Mouse (Mus musculus) right cerebral cortex, postnatal 4 days (tissue): ENCODE measurements around the gene Dtx3.

ENCODE experiments used
- DNase-seq: peaks from one replicate; pipeline ENCODE4 v3.0.0-alpha.2; 2022

Dtx3 gene

GRCm38 (mm10) chr10:127195328-127196129 is at the start of gene Dtx3:
TSS of gene Dtx3 (minus strand) at chr10:127195728.
- peak; percentile 61 for DNase-seq

DNA sequence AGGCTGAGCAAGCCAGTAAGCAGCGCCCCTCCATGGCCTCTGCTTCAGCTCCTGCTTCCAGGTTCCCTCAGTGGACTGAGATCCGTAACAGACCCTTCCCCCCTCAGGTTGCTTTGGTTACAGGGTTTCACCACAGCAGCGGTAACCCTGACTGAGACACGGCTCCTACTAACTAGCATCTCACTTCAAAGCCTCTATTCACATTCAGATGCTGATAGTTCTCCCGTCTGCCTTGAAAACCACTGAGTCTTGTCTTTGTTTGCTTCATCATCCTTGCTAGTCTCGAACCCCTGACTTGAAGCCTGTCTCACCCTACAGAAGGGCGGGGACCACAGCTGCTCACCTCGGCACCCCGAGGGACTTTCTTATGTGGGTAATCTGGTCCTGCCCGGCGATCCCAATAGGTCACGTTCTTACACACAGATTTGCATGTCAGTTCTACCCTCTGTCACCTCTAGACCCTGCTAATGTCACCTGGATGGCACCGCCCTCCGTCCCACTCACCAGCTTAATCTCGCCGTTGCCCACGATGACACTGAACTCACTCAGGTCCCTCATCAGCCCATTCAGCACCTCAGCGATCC is 42.8 kb upstream of the Dtx3 start:
- DNase-seq: no peak

DNA sequence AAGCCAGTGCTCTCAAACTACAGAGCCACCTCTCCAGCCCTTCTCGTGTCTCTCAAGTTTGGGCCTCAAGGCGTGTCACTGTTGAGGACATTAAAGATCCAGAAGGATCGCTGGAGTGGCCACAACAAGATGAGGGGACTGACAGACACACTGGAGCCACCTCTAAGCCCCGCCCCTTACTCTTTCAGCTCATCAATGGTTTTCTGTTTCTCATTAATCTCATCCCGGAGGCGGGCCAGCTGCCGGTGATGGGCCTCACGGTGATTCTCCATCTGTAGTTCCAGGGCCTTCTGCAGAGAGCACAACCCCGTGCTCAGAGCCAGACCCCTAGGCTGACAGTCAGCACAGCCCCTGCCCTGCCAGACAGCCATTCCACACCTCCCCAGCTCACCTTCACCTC is 41.0 kb upstream of the Dtx3 start:
- no peak for DNase-seq

DNA sequence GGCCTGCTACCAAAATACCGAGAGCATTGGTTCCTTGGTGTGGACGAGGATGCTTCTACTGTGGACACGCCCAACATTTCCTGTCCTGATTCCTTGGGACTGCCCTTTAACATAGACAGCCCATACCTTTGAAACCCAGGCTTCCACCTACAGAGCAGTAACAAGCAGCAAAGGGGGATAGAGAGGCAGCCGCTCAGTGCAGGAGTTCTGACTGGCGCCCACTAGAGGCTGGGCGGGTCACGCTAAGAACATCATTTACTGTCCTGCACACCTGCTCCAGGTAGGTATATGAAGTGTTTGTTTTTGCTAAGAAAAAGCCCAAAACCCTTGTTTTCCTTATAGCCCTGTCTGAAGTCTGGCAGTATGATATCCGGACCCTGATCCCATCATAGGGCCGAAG is 37.6 kb upstream of the Dtx3 start:
- DNase-seq: no peak

GRCm38 (mm10) chr10:127231741-127232140 is 36.2 kb upstream of the Dtx3 start:
- no peak for DNase-seq

- no peak for DNase-seq
These were observed 35.2 kb upstream of the Dtx3 start for GRCm38 (mm10) chr10:127230693-127231092.

GRCm38 (mm10) chr10:127228897-127229296 is 33.4 kb upstream of the Dtx3 start:
- DNase-seq: no peak

- DNase-seq: no peak
These were observed 31.6 kb upstream of the Dtx3 start for GRCm38 (mm10) chr10:127227163-127227562.

DNA sequence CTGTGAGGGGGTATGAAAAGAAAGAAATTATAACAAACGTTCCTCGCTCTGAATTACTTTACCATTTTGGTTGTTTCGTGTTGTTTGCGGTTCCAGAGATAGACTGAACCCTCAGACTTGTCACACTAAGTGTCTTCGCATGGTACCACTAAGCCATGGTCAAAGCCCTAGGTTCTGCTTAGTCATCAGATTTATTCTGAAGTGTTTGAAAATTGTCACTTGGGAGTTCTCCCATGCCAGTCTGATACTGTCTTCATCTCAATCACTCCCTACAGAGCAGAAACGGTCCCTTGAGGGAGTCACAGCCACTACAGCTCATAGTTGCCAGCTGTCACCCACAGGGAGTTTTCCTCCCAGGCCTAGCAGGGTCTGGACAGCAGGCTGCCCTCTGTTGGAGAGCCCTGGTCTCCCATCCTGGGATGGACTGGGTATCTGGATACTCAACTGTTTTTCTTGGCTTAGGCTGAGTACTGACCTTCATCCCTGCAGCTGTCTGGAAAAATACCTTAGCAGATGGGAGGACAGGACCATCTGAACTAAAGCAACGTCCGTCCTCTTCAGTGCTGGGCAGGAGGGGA is 30.9 kb upstream of the Dtx3 start:
- DNase-seq: no peak

DNA sequence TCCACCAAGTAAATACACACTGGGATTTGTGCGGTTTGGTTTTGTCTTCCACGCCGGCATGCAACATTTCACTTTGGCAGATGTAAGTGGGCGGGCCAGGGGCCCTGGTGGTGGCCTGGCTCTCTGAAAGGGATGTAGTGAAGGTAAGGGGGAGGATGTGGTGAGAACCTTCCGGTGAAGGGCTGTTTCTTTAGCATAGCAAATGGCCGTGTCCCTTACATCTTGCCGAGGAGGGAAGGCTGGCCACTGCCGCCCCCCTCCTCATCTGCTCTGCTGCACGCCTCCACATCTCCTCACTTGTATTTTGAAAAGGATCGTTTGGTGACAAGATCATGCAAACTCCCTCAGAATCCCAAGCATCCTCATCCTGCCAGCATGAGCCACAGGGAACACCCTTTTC is 30.2 kb upstream of the Dtx3 start:
- no peak for DNase-seq

- DNase-seq: no peak
These were observed 29.7 kb upstream of the Dtx3 start for GRCm38 (mm10) chr10:127225213-127225612.

- DNase-seq: no peak
These were observed 22.8 kb upstream of the Dtx3 start for GRCm38 (mm10) chr10:127218339-127218738.

DNA sequence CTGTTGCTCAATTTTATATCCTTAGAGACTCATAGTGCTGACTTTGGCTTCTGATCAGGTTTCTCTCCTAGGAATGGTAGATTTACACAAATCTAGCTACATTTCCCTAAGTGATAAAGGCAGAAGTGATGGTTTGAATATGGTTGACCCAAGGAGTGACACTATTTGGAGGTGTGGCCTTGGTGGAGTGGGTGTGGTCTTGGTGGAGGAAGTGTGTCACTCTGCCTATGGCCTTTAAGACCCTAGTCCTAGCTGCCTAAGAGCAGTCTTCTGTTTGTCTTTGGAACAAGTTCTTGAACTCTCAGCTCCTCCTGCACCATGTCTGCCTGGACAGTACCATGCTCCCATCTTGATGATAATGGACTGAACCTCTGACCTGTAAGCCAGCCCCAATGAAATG is 21.6 kb upstream of the Dtx3 start:
- DNase-seq: no peak

GRCm38 (mm10) chr10:127216456-127216855 is 20.9 kb upstream of the Dtx3 start:
- DNase-seq: no peak

GRCm38 (mm10) chr10:127214422-127214803 is 18.9 kb upstream of the Dtx3 start:
- no peak for DNase-seq

DNA sequence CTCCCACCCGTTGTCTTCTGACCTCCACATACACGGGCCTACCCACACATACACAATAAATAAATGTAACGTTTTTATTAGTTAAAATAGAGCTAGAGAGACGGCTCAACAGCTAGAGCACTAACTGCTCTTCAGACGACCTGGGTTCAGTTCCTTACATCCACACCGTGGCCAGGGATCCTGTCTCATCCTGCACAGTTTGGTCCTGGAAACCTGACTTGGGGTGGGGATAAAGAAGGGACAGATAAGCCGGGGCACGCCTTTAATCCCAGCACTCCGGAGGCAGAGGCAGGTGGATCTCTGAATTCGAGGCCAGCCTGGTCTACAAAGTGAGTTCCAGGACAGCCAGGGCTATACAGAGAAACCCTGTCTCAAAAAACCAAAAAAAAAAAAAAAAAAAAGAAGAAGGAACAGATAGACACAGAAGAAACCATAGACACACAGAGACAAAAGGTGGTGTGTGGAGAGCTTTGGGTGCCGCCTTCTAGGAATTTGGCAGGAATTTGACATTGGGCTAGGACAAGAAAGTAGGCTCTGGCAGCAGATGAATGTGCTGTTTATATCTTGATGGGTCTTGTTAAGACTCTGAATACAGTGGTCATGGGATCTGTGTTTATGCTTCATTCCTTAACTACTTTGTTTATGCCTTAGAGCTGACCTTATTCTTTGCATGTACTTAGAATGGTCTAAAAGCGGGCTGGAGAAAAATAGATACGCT is 18.3 kb upstream of the Dtx3 start:
- no peak for DNase-seq

DNA sequence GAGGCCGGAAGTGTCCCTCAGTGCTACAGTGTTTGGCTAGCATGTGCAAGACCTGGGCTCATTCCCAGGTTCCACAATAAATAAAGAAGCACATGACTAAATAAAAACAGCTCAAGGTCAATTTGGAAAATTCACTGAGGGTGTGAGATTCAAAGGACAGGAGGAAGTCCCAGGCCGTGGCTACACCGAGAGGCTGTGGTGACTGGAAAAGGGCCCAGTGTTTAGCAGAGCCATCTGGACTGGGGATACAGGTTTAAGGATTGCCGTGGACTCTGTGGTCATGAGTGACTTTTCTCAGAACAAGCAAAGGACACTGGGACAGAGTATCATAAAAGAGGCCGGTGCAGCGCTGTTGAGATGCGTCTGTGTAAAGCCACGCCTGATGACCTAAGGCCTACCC is 17.7 kb upstream of the Dtx3 start:
- no peak for DNase-seq

DNA sequence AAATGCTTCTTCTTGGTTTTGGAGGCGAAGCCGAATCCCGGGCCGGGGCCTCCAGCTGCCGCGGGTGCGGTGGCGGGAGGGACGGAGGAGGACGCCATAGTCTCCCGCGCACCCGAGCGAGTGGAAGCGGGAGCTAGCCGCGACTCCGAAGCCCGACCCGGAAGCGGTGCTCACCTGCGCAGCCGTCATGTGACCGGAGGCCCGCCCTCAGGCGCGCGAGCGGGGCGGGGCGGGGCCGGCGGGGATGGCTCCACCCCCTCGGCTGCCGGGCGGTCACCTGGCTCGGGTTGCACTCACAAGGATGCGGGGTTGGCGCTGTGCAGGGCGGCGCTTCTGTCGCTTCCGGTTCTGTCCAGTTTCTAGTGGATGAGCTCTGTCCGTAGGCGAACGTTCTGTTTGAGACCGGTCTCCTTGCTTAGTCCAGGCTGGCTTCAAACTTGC is 15.9 kb upstream of the Dtx3 start, which contains the start of gene Pip4k2c:
Gene Pip4k2c, minus strand, starts transcription at position 172 of the 441 bp plus-strand sequence.
- DNase-seq: peak; percentile 76

DNA sequence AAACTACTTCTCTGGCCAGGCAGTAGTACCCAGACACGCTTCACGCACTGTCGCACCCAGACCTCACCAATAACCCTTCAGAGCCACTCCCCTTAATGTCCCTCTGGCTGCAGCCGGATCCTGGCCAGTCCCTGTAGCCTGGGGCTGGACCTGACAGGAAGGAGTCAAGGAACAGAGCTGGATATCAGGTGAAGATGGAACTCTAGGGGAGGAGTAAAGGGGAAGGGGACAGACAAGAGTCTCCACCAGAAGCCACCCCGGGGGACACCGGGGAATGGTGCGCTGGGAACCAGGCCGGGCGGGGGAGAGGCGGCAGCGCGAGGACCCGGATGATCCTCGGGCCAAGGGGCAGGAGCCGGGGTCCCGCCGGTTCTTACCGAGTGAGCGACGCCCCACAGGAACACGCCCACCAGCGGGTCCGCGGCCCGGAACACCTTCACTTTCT is 15.5 kb upstream of the Dtx3 start:
- DNase-seq: peak; percentile 33

DNA sequence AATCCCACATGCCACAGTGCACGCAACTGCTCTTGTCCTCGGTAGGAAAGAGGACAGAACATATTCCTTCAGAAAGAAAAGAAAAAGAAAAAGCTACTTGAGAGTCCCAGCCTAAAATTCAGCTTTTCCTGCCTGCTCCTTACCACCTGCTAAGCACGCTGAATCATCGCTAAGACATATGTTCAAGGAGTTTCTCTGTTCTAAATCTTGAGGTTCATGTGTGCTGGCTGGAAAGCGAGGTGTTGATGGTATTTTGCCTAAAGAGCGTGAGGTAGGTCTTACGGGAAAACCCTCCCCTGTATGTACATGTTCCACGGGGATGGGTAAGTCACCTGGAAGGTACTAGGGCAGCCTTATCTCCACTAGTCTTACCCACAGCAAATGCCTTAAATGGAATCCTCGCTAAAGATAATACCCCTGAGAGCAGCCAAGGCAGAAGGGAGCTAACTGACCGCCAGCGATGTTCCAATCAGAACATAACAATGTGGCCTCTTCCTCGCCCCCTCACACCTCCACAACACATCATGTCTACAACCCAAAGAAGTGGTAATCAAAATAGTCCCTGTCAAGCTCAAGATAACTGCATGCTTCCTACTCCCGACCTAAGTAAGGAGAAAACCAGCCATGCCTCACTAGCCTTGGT is 14.5 kb upstream of the Dtx3 start:
- DNase-seq: no peak

- DNase-seq: no peak
These were observed 13.4 kb upstream of the Dtx3 start for GRCm38 (mm10) chr10:127208921-127209320.

DNA sequence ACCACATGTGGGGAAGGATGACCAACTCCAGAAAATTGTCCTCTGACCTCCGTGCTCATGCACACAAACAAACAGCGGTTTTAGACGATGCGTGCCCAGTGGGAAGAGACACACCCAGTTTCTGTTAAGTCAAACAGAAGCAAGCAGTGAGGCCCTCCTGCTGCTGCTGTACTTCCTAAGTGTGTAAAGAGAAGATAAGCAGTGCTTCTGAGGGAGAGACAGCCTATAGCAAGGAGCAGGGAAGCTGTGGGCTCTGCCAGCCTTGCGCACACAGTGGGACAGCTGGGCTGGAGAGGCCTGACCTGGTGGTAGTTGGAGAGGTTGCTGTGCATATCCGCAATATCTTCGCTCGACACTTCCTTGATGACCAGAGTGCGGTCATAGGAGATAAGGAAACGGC is 9.8 kb upstream of the Dtx3 start:
- DNase-seq: no peak

GRCm38 (mm10) chr10:127204589-127204988 is 9.1 kb upstream of the Dtx3 start:
- DNase-seq: no peak
